Mouse (Mus musculus) lung, postnatal 0 days (tissue): ENCODE results near the gene Cep295nl.

Experiments used
- CTCF ChIP-seq: IDR thresholded peaks from 2 replicates; pipeline ENCODE4 v1.5.1; 2016; ENCODE audit warnings: antibody characterized with exemption, mild to moderate bottlenecking
- EP300 ChIP-seq: IDR thresholded peaks from 2 replicates; pipeline ENCODE4 v1.6.1; 2016; ENCODE audit warnings: antibody characterized with exemption, mild to moderate bottlenecking, control low read depth

- TF ChIP-seq CTCF (no peak), EP300 (no peak)
Measured at GRCm38 (mm10) chr11:118289999-118290889, 52.1 kb downstream of the Cep295nl start, which contains the start of gene Usp36.
